Mouse (Mus musculus) brain, embryonic 18.5 days (tissue): ENCODE measurements around the gene Btnl4.

ENCODE experiments used
- DNase-seq: peaks from one replicate; pipeline ENCODE4 v3.0.0-alpha.2; 2012; ENCODE audit warnings: low read depth, low spot score

Btnl4 gene

DNA sequence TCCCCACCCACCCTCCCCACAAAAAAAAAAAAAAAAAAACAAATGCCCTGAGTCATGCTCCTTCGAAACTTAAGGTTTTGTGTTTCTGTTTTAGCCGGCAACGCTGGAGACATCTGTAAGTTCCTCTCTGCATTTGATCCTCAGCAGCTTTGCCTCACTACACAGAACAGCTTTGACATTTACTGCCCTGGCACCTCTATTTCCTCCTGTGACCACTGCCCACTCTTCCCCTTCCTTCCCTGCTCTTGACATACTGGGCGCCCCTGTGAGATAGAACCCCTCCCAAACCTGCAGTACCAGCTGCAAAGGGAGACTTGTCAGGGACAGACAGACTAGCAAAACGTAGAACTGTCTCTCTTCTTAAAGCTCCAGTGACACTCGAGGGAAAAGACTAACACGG is 39.5 kb downstream of the Btnl4 start:
- DNase-seq: no peak

DNA sequence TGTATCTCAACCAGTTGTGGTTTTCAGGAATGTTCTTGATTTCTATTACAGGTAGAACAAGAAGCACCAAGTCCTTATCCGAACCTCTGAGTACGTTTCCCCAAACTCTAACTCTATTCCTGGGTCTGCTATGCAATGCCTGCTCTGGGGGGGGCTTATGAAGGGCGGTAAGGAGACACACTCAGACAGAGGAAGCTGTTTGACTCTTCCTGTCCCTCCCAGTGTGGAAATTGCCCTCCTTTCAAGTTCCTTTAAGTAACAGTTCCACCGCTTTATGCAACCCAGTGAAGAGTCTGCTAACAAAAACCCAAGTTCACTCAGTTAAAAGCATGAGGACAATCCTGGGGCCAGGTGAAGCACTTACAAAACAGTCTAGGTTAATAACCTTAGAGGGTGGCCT is 40.0 kb downstream of the Btnl4 start:
- DNase-seq: no peak

DNA sequence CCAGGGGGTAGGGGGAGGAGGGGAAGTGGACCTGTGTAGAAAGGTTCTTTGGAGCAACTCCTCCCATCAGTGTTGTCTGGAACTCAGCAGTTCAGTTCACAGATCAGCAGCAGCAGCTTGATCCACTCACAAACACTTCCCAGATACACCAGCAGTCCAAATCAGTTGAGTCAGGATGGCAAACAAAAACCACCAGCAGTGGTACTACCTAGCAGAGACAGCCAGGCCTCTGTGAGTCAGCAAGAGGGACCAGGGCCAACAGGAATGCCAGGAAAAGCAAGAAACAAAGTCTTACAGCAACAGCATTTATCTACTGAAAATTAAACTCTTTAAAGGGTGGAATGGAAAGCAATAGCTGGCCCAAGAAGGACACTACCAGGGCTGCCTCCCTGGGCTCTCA is 49.5 kb downstream of the Btnl4 start:
- no peak for DNase-seq

DNA sequence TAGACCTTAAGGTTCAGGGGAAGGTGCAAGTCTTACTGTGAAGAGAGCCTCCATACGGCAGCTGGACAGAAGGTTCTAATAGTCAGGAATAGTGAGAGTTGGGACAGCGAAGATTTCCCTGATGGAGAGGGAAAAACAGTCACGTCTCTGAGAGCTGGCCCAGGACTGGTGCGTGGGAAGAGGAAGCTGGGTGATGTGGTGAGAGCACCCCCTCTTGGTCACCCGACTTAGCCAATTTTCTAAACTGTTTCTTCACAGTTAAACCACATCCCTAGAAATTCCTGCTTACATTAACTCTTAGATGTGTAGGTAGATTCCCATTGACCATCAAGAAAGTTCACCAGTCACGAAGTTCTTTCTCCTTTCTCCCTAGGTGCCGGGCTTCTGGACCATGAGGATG is 57.1 kb downstream of the Btnl4 start:
- DNase-seq: no peak
